Mouse (Mus musculus) cerebellum, adult (tissue): Measurements from ENCODE around the gene Trim71.

Experiments used
- ATAC-seq: cut with Nextera tagmentation; 2 replicates; pipeline ENCODE4 v1.9.2; 2017; ENCODE audit warnings: mild to moderate bottlenecking, moderate library complexity, mixed read lengths; ENCODE audit not compliant: insufficient number of reproducible peaks, low FRiP score, low TSS enrichment

Gene Trim71

GRCm38 (mm10) chr9:114560771-114561670 lies 3.1 kb downstream of the Trim71 start:
- no peak for ATAC-seq

GRCm38 (mm10) chr9:114560141-114560540 lies 4.0 kb downstream of the Trim71 start:
- no peak for ATAC-seq

- ATAC-seq, result no peak
Measured at GRCm38 (mm10) chr9:114557086-114557485, 7.1 kb downstream of the Trim71 start.

GRCm38 (mm10) chr9:114556276-114556855 lies 7.8 kb downstream of the Trim71 start:
- no peak for ATAC-seq

- ATAC-seq, result no peak
Measured at GRCm38 (mm10) chr9:114554355-114554979, 9.7 kb downstream of the Trim71 start.

- ATAC-seq, result no peak
Measured at GRCm38 (mm10) chr9:114553828-114554227, 10.3 kb downstream of the Trim71 start.

- ATAC-seq, result no peak
Measured at GRCm38 (mm10) chr9:114550033-114550432, 14.1 kb downstream of the Trim71 start.

GRCm38 (mm10) chr9:114549117-114549516 lies 15.1 kb downstream of the Trim71 start:
- ATAC-seq, result no peak

GRCm38 (mm10) chr9:114548496-114548895 lies 15.7 kb downstream of the Trim71 start:
- no peak for ATAC-seq

- ATAC-seq, result no peak
Measured at GRCm38 (mm10) chr9:114547643-114548077, 16.5 kb downstream of the Trim71 start.

GRCm38 (mm10) chr9:114546765-114547164 lies 17.4 kb downstream of the Trim71 start:
- ATAC-seq, result no peak

- ATAC-seq, result no peak
Measured at GRCm38 (mm10) chr9:114544754-114545393, 19.3 kb downstream of the Trim71 start.

- no peak for ATAC-seq
Measured at GRCm38 (mm10) chr9:114543882-114544753, 20.1 kb downstream of the Trim71 start.

GRCm38 (mm10) chr9:114541279-114541741 lies 22.9 kb downstream of the Trim71 start:
- no peak for ATAC-seq

GRCm38 (mm10) chr9:114538996-114539563 lies 25.1 kb downstream of the Trim71 start:
- no peak for ATAC-seq

- ATAC-seq, result no peak
Measured at GRCm38 (mm10) chr9:114536628-114537027, 27.5 kb downstream of the Trim71 start.

GRCm38 (mm10) chr9:114534747-114535517 lies 29.2 kb downstream of the Trim71 start:
- ATAC-seq, result no peak

- no peak for ATAC-seq
Measured at GRCm38 (mm10) chr9:114533848-114534247, 30.3 kb downstream of the Trim71 start.

- ATAC-seq, result no peak
Measured at GRCm38 (mm10) chr9:114531276-114531675, 32.9 kb downstream of the Trim71 start.
